Mouse (Mus musculus) liver, embryonic 14.5 days (tissue): ENCODE data around the gene Otx1.

ENCODE experiments used
- CTCF ChIP-seq: IDR thresholded peaks from 2 replicates; pipeline ENCODE4 v1.5.1; 2016; ENCODE audit warnings: antibody characterized with exemption, low read depth, control low read depth
- EP300 ChIP-seq: IDR thresholded peaks from 2 replicates; pipeline ENCODE4 v1.6.1; 2016; ENCODE audit warnings: antibody characterized with exemption, low read depth

GRCm38 (mm10) chr11:21974005-21974531 is 28.6 kb downstream of the Otx1 start:
- peak; percentile 40 for TF ChIP-seq CTCF
- TF ChIP-seq EP300 = no peak
